Mouse (Mus musculus) liver, embryonic 12.5 days (tissue): ENCODE data around the gene Ereg. TPM values are rescaled to one million over a fixed set of nuclear protein-coding genes. Genes with fewer than 3 reads are reported as not detected.

ENCODE experiments used
- ATAC-seq: fragments of 200-750 bp; cut with Nextera tagmentation; 2 replicates; pipeline ENCODE4 v1.8.0; 2017; ENCODE audit warnings: moderate number of reproducible peaks, mild to moderate bottlenecking, moderate library complexity
- H3K27ac ChIP-seq: fragments of 300-500 bp; sonication (generic); 2 replicates; pipeline ENCODE4 v1.5.1; 2016; ENCODE audit warnings: mild to moderate bottlenecking
- H3K27me3 ChIP-seq: fragments of 300-500 bp; sonication (generic); replicated peaks from 2 replicates; pipeline ENCODE4 v1.6.1; 2016; ENCODE audit warnings: mild to moderate bottlenecking, moderate library complexity
- H3K36me3 ChIP-seq: fragments of 300-500 bp; sonication (generic); 2 replicates; pipeline ENCODE4 v1.6.1; 2016; ENCODE audit warnings: mild to moderate bottlenecking, moderate library complexity
- H3K4me1 ChIP-seq: fragments of 300-500 bp; sonication (generic); 2 replicates; pipeline ENCODE4 v1.6.1; 2016
- H3K4me2 ChIP-seq: fragments of 300-500 bp; sonication (generic); 2 replicates; pipeline ENCODE4 v1.6.1; 2016; ENCODE audit warnings: mild to moderate bottlenecking, moderate library complexity
- H3K4me3 ChIP-seq: fragments of 300-500 bp; sonication (generic); 2 replicates; pipeline ENCODE4 v1.5.1; 2016; ENCODE audit warnings: mild to moderate bottlenecking, moderate library complexity
- H3K9ac ChIP-seq: fragments of 300-500 bp; sonication (generic); 2 replicates; pipeline ENCODE4 v1.6.1; 2016; ENCODE audit warnings: mild to moderate bottlenecking, moderate library complexity
- H3K9me3 ChIP-seq: fragments of 300-500 bp; sonication (generic); replicated peaks from 2 replicates; pipeline ENCODE4 v1.6.1; 2016; ENCODE audit warnings: mild to moderate bottlenecking, moderate library complexity
- WGBS: fragments of 180-500 bp; shearing (Covaris S2); methylation state at CpG from one replicate; pipeline ENCODE4 v1.1.7; 2016; ENCODE audit not compliant: insufficient replicate concordance; 5-methylcytosine and 5-hydroxymethylcytosine counted together
- polyA plus RNA-seq: library from polyadenylated mRNA; unstranded; fragments of >200 nt; fragmentation: Nextera tagmentation; extraction: Ambion mirVana; gene quantifications from 2 replicates; pipeline ENCODE4 v1.2.1, GENCODE M21; 2016

The Ereg gene
- polyA plus RNA-seq, 1 experiment from 2014 or later: 0.14 TPM

DNA sequence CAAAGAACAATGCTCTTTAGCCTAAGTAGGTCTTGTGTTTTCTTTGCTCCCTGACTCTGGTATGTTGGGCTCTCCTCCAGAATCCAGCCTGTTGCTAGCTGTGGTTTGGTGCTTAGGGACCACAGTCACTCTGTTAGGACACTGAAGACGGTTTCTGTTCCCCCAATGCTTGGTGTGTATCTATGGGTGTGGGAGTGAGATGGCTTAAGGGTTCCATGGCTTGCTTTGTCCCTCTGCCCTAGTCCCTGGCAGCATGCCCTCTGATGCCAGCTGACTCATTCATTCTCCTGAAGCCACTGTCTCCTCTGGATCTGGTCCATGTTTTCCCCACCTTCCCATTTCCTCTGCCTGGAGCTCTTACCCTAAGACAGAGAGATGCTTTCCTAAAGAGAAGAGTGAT, 40.2 kb downstream of the Ereg start:
- Histone ChIP-seq H3K4me3 (no peak overlapping the region), H3K9ac (no peak overlapping the region), H3K4me2 (no peak overlapping the region), H3K36me3 (no peaks in the 10 kb centered on the region), H3K27ac (no peak overlapping the region), H3K9me3 (no peaks in the 10 kb centered on the region), H3K4me1 (no peaks in the 10 kb centered on the region), H3K27me3 (no peaks in the 10 kb centered on the region)
- 53% methylated on average over 1 of the region's 1 CpGs for WGBS
- ATAC-seq: no peak

DNA sequence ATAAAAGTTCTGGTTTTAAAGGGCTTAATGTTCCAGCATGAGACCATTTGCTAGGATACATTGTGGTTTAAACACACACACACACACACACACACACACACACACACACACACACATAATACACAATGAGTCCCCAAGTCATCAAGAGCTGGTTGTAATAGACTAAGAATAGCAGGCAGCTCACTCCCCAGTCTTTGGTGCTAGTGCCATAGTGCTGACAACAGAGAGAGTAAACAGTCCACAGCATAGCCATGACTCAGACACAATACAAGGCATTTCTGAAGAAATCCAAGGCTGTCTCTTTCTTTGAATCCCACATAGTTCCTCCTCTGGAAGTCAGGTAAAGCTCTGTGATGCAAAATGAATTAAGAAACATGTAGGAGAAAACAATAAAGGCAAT, 44.2 kb downstream of the Ereg start:
- no peak overlapping the region for H3K9ac ChIP-seq
- H3K27ac ChIP-seq: no peak overlapping the region
- H3K4me3 ChIP-seq: no peak overlapping the region
- no peak for ATAC-seq
- no peak overlapping the region for H3K4me2 ChIP-seq
- no peaks in the 10 kb centered on the region for H3K9me3 ChIP-seq
- no peaks in the 10 kb centered on the region for H3K27me3 ChIP-seq
- H3K36me3 ChIP-seq: no peaks in the 10 kb centered on the region
- H3K4me1 ChIP-seq: no peaks in the 10 kb centered on the region

- Histone ChIP-seq H3K9ac (no peak overlapping the region), H3K4me2 (no peak overlapping the region), H3K27ac (no peak overlapping the region), H3K4me1 (no peaks in the 10 kb centered on the region), H3K4me3 (no peak overlapping the region), H3K9me3 (no peaks in the 10 kb centered on the region), H3K36me3 (no peaks in the 10 kb centered on the region), H3K27me3 (no peaks in the 10 kb centered on the region)
- 62% methylated on average over 4 of the region's 4 CpGs for WGBS
- no peak for ATAC-seq
These were observed 49.0 kb downstream of the Ereg start for GRCm38 (mm10) chr5:91123404-91123803.

GRCm38 (mm10) chr5:91124140-91124539, 49.7 kb downstream of the Ereg start:
- no peaks in the 10 kb centered on the region for H3K4me1 ChIP-seq
- no peaks in the 10 kb centered on the region for H3K27me3 ChIP-seq
- WGBS: 57% methylated on average over 2 of the region's 2 CpGs

DNA sequence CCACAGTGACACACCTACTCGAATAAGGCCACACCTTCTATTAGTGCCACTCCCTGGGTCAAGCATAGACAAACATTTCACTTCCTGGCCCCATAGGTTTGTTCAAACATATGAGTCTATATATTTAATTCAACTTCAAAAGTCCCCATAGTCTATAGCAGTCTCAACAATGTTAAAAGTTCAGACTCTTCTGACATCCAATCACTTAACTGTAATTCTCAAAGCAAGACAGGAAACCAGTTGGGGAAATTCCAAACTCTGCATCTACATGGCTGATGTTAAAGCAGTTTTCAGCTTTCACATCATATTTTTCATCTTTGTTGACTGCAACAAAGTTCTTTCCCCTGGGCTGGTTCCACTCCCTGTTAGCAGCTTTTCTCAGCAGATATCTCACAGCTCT, 52.2 kb downstream of the Ereg start:
- no peak overlapping the region for H3K9ac ChIP-seq
- no peak overlapping the region for H3K27ac ChIP-seq
- no peak overlapping the region for H3K4me2 ChIP-seq
- no peak overlapping the region for H3K4me3 ChIP-seq
- ATAC-seq: no peak
- H3K9me3 ChIP-seq: no peaks in the 10 kb centered on the region
- no peaks in the 10 kb centered on the region for H3K27me3 ChIP-seq
- H3K4me1 ChIP-seq: no peaks in the 10 kb centered on the region
- H3K36me3 ChIP-seq: no peaks in the 10 kb centered on the region
- 74% methylated on average over 1 of the region's 1 CpGs for WGBS

More at GRCm38 (mm10) chr5:91124140-91124539, 49.7 kb downstream of the Ereg start:
- Histone ChIP-seq H3K27ac (no peak overlapping the region), H3K4me3 (no peak overlapping the region), H3K36me3 (no peaks in the 10 kb centered on the region), H3K9ac (no peak overlapping the region), H3K4me2 (no peak overlapping the region), H3K9me3 (no peaks in the 10 kb centered on the region)
- no peak for ATAC-seq

DNA sequence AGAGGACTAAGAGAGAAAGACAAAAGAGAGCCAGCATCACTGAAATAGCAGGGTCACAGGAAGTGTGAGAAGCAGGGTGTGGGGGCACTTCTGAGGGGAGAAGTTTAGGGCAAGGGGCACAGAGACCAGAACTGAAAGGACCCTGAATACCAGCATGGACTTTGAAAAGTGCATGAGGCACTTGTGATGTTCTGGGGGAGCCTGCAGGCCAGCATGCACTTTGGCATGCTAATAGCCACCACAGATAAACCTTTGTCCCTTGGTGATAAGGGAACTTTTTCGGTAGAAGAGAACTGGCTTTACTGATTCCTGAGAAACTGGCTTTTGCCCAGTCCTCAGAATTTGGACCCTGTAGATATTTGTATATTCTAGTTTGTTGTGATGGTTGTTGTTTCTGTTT, 60.5 kb downstream of the Ereg start:
- Histone ChIP-seq H3K4me1 (no peaks in the 10 kb centered on the region), H3K36me3 (no peaks in the 10 kb centered on the region), H3K9ac (no peak overlapping the region), H3K4me2 (no peak overlapping the region), H3K9me3 (no peaks in the 10 kb centered on the region), H3K27ac (no peak overlapping the region), H3K27me3 (peaks cover 23% of the 10 kb centered on the region), H3K4me3 (no peak overlapping the region)
- no peak for ATAC-seq
- 4% methylated on average over 1 of the region's 1 CpGs for WGBS

GRCm38 (mm10) chr5:91138970-91139369, 64.5 kb downstream of the Ereg start:
- no peaks in the 10 kb centered on the region for H3K9me3 ChIP-seq
- H3K9ac ChIP-seq: no peak overlapping the region
- WGBS: 3% methylated on average over 7 of the region's 7 CpGs
- no peaks in the 10 kb centered on the region for H3K36me3 ChIP-seq
- no peak for ATAC-seq
- no peaks in the 10 kb centered on the region for H3K4me1 ChIP-seq
- H3K27ac ChIP-seq: no peak overlapping the region
- H3K4me2 ChIP-seq: peak overlapping the region; percentile 75
- peaks cover 38% of the 10 kb centered on the region for H3K27me3 ChIP-seq
- H3K4me3 ChIP-seq: peak overlapping the region; percentile 48; the same call in 1 of the 2 replicates

- peak within 1 kb of the TSS; percentile 48 for H3K4me3 ChIP-seq
- peaks cover 38% of the 10 kb centered on the region for H3K27me3 ChIP-seq
- WGBS: under 1% methylated on average over 44 of the region's 44 CpGs
- no peak for ATAC-seq
- no peaks in the 10 kb centered on the region for H3K36me3 ChIP-seq
- peak within 1 kb of the TSS; percentile 75 for H3K4me2 ChIP-seq
- no peaks in the 10 kb centered on the region for H3K9me3 ChIP-seq
- H3K27ac ChIP-seq: no peak within 1 kb of the TSS
- H3K9ac ChIP-seq: 0 out of 2 replicates have a peak within 1 kb of the TSS, but pooled peaks have one; percentile 18
- H3K4me1 ChIP-seq: no peaks in the 10 kb centered on the region
These were observed 65.0 kb downstream of the Ereg start, which contains the start of gene Areg for GRCm38 (mm10) chr5:91139446-91139873. Areg (plus strand) TSS chr5:91139599.

DNA sequence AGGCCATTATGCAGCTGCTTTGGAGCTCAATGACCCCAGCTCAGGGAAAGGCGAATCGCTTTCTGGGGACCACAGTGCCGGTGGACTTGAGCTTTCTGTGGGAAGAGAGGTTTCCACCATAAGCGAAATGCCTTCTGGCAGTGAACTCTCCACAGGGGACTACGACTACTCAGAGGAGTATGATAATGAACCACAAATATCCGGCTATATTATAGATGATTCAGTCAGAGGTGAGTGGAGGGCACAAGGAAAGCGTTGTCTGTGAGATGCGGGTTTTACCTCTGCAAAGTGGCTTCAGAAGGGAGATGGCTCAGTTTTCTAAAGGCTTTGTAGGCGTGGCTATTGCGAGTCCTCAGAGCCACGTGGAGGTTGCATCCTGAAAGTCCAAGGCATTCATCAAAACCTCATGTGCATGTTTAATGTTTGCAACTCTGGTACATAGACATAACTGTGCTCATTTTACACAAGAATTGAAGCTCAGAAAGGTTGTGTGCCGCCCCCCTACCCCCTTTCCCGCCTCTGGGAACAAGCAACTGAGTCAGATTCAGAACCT, 66.5 kb downstream of the Ereg start:
- H3K27ac ChIP-seq: no peak overlapping the region
- H3K9ac ChIP-seq: no peak overlapping the region
- H3K36me3 ChIP-seq: no peaks in the 10 kb centered on the region
- no peak overlapping the region for H3K4me2 ChIP-seq
- H3K4me3 ChIP-seq: no peak overlapping the region
- no peak for ATAC-seq
- H3K27me3 ChIP-seq: peaks cover 38% of the 10 kb centered on the region
- H3K9me3 ChIP-seq: no peaks in the 10 kb centered on the region
- 39% methylated on average over 13 of the region's 13 CpGs for WGBS
- no peaks in the 10 kb centered on the region for H3K4me1 ChIP-seq

Other genes with a start within 250 kb of the Ereg start
- 0.21 and 0.24 TPM in 2 replicates for gene Cxcl1, start 183.4 kb upstream of the Ereg start, polyA plus RNA-seq
- gene Cxcl2, start 170.8 kb upstream of the Ereg start, polyA plus RNA-seq: 0.44 TPM in 1 of 2 replicates, not detected in the other
- gene Mthfd2l, start 143.5 kb upstream of the Ereg start, polyA plus RNA-seq: 11.4 and 13.9 TPM in 2 replicates
- 0.07 TPM in 1 of 2 replicates, not detected in the other for gene Epgn, start 47.2 kb upstream of the Ereg start, polyA plus RNA-seq
- gene Areg, start 65.0 kb downstream of the Ereg start, polyA plus RNA-seq: not detected in 2 replicates